Mouse (Mus musculus): ENCODE results near the gene Tlr2.
"Not testable (repeated sequence)": the region's sequence is repeated elsewhere in the genome, so short reads cannot be mapped to it uniquely, and the experiment has no call there.

Gene Tlr2

GRCm38 (mm10) chr3:83841095-83841850 lies at the start of gene Tlr2:
TSS of gene Tlr2 (minus strand) at chr3:83841767.
- DNase-seq (ENCODE audit: low read depth, low spot score), result peak; percentile 34

GRCm38 (mm10) chr3:83885163-83885562 lies 43.6 kb upstream of the Tlr2 start:
- DNase-seq (ENCODE audit: low read depth, low spot score), result no peak

GRCm38 (mm10) chr3:83879261-83880050 lies 37.9 kb upstream of the Tlr2 start:
- DNase-seq (ENCODE audit: low read depth, low spot score), result not testable (repeated sequence)

GRCm38 (mm10) chr3:83878801-83879200 lies 37.2 kb upstream of the Tlr2 start:
- DNase-seq (ENCODE audit: low read depth, low spot score), result no peak

- DNase-seq (ENCODE audit: low read depth, low spot score), result no peak
Observed at GRCm38 (mm10) chr3:83876299-83876698, 34.7 kb upstream of the Tlr2 start.

GRCm38 (mm10) chr3:83875078-83875477 lies 33.5 kb upstream of the Tlr2 start:
- not testable (repeated sequence) for DNase-seq (ENCODE audit: low read depth, low spot score)

GRCm38 (mm10) chr3:83872853-83873252 lies 31.3 kb upstream of the Tlr2 start:
- not testable (repeated sequence) for DNase-seq (ENCODE audit: low read depth, low spot score)

GRCm38 (mm10) chr3:83871962-83872361 lies 30.4 kb upstream of the Tlr2 start:
- not testable (repeated sequence) for DNase-seq (ENCODE audit: low read depth, low spot score)

GRCm38 (mm10) chr3:83871559-83871958 lies 30.0 kb upstream of the Tlr2 start:
- DNase-seq (ENCODE audit: low read depth, low spot score), result not testable (repeated sequence)

GRCm38 (mm10) chr3:83869776-83870175 lies 28.2 kb upstream of the Tlr2 start:
- no peak for DNase-seq (ENCODE audit: low read depth, low spot score)

- DNase-seq (ENCODE audit: low read depth, low spot score), result not testable (repeated sequence)
Observed at GRCm38 (mm10) chr3:83867026-83867425, 25.5 kb upstream of the Tlr2 start.

GRCm38 (mm10) chr3:83865216-83865615 lies 23.6 kb upstream of the Tlr2 start:
- no peak for DNase-seq (ENCODE audit: low read depth, low spot score)

GRCm38 (mm10) chr3:83864064-83864548 lies 22.5 kb upstream of the Tlr2 start:
- no peak for DNase-seq (ENCODE audit: low read depth, low spot score)

- no peak for DNase-seq (ENCODE audit: low read depth, low spot score)
Observed at GRCm38 (mm10) chr3:83862956-83863355, 21.4 kb upstream of the Tlr2 start.

GRCm38 (mm10) chr3:83859595-83859994 lies 18.0 kb upstream of the Tlr2 start:
- no peak for DNase-seq (ENCODE audit: low read depth, low spot score)

GRCm38 (mm10) chr3:83859071-83859470 lies 17.5 kb upstream of the Tlr2 start:
- no peak for DNase-seq (ENCODE audit: low read depth, low spot score)

- no peak for DNase-seq (ENCODE audit: low read depth, low spot score)
Observed at GRCm38 (mm10) chr3:83857621-83858020, 16.1 kb upstream of the Tlr2 start.

- DNase-seq (ENCODE audit: low read depth, low spot score), result no peak
Observed at GRCm38 (mm10) chr3:83855643-83856042, 14.1 kb upstream of the Tlr2 start.

- no peak for DNase-seq (ENCODE audit: low read depth, low spot score)
Observed at GRCm38 (mm10) chr3:83849341-83849740, 7.8 kb upstream of the Tlr2 start.

GRCm38 (mm10) chr3:83844766-83845520 lies 3.4 kb upstream of the Tlr2 start:
- DNase-seq (ENCODE audit: low read depth, low spot score), result no peak

- no peak for DNase-seq (ENCODE audit: low read depth, low spot score)
Observed at GRCm38 (mm10) chr3:83839477-83839876, 2.1 kb downstream of the Tlr2 start.

- DNase-seq (ENCODE audit: low read depth, low spot score), result no peak
Observed at GRCm38 (mm10) chr3:83836685-83837084, 4.9 kb downstream of the Tlr2 start.

Data from WW6 (cell line).